ENCODE assay signal across 15 mouse cellular contexts in the genomic region with DNA sequence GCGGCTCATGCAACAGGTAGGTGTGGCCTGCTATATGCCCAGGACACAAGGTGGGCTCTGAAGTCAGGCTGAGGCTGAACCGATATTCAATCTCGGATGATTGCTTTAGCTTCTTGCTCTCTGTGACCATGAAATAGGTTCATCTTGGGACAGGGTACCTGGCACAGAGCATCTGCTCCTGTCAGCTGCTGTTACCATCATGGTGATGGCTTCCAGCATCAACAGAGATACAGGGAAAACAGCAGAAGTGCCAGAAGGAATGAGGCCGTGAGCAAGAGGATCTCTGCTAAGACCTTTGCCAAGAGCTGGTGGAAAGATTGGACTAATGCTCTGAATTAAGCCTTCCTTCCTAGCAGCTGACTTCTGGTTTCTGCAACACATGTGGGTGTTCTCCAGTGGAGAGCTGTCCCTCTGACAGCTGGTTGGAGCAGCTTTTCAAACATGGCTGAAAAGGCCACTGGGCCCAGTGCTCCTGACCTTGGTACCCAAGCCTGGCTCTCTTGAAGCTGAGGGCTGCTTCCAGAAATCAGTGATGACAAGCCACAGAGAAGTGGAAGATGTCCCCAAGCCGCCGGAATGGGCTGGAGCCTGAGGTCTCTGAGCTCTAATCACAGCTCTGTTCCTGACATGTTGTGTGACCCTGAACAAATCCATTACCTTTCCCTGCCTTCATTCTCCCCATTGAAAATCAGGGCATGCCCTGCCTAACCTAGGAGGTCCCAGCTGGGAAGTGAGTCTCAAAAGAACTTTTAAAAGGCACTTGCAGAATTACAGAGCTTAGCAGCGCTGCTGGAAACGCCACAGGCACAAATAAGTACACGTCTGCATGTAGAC.
A peak's percentile ranks its signal among the peaks of the same experiment; 100 is the strongest.
DNase-seq lines count a peak whose midpoint lies in the region; TF ChIP-seq lines count a peak whose summit lies in the region.
"Had no signal": no experiment of that assay in that cellular context is flagged by ENCODE, and none has a peak within 500 bp of the region (broad histone marks: within the 10 kb centered on the region; RNA-seq: fewer than 3 reads in every experiment).

No protein-coding gene starts in this region.

- no peaks in the 10 kb centered on the region for H3K9me3 ChIP-seq in embryonic facial prominence, embryonic 10.5 days
- H3K9me3 ChIP-seq: neural tube, embryonic 13.5 days had no signal

- WGBS in embryonic facial prominence, embryonic 10.5 days: 61% methylated on average over 9 of the region's 9 CpGs

- H3K27ac ChIP-seq in gastrocnemius, adult 2 months: no peak overlapping the region
- H3K27ac ChIP-seq in embryonic facial prominence, embryonic 10.5 days (replicated peaks): 0 out of 2 replicates have a peak overlapping the region, but pooled peaks have one; percentile 4
- H3K27ac ChIP-seq: left cerebral cortex, adult 2 months; neural tube, embryonic 13.5 days had no signal

- H3K4me3 ChIP-seq in gastrocnemius, adult 2 months: no peak overlapping the region
- H3K4me3 ChIP-seq in embryonic facial prominence, embryonic 10.5 days: no peak overlapping the region
- H3K4me3 ChIP-seq: erythroblast, embryonic 14.5 days; left cerebral cortex, adult 2 months; neural tube, embryonic 13.5 days had no signal

- H3K36me3 ChIP-seq in embryonic facial prominence, embryonic 10.5 days (replicated peaks): no peaks in the 10 kb centered on the region
- H3K36me3 ChIP-seq: neural tube, embryonic 13.5 days had no signal

- H3K4me1 ChIP-seq in embryonic facial prominence, embryonic 10.5 days: peaks cover 29% of the 10 kb centered on the region

- DNase-seq in gastrocnemius, adult 2 months: peak; percentile 22
- DNase-seq in gastrocnemius, postnatal 36 days: no peak
- DNase-seq in kidney, postnatal 10 days: peak; percentile 16
- DNase-seq in kidney, postnatal 4 days: no peak
- DNase-seq in embryonic facial prominence, embryonic 10.5 days (ENCODE audit: low spot score): no peak
- DNase-seq in heart, postnatal 25 days (ENCODE audit: low spot score): peak; percentile 52
- no peak for DNase-seq in adrenal gland, adult 18-20 months (ENCODE audit: low spot score in 2 of 2)
- no peak for DNase-seq in frontal cortex, postnatal 36 days (ENCODE audit: low spot score in 2 of 2)
- DNase-seq: B cell, adult 2 months; cerebellum, adult 11-12 months; lung, postnatal 36 days; thymus, adult 2 months had no signal

- H3K27me3 ChIP-seq in embryonic facial prominence, embryonic 10.5 days (replicated peaks; ENCODE audit: low read depth, poor library complexity, severe bottlenecking): no peaks in the 10 kb centered on the region
- H3K27me3 ChIP-seq: neural tube, embryonic 13.5 days had no signal

- intact Hi-C loops in gastrocnemius, adult 2 months (cut with DNase I): no loop called here
- intact Hi-C loops in gastrocnemius, postnatal 36 days (cut with DNase I): no loop called here
- intact Hi-C loops in heart, postnatal 25 days (cut with DNase I): no loop called here

- no peak for TF ChIP-seq CTCF in gastrocnemius, adult 2 months (IDR thresholded peaks at IDR 0.05)

Comparison
In these comparisons a context has a peak if more than half of its experiments do, and no peak if none do; other contexts are left out.
1. DNase-seq: peak in gastrocnemius, adult 2 months (single experiment), kidney, postnatal 10 days (single experiment) and heart, postnatal 25 days (single experiment); none in gastrocnemius, postnatal 36 days (0 of 2), kidney, postnatal 4 days (0 of 2), embryonic facial prominence, embryonic 10.5 days (single experiment), adrenal gland, adult 18-20 months (0 of 2) and frontal cortex, postnatal 36 days (0 of 2).